Mouse (Mus musculus): Measurements from ENCODE around the gene Krtap9-1.

DNA sequence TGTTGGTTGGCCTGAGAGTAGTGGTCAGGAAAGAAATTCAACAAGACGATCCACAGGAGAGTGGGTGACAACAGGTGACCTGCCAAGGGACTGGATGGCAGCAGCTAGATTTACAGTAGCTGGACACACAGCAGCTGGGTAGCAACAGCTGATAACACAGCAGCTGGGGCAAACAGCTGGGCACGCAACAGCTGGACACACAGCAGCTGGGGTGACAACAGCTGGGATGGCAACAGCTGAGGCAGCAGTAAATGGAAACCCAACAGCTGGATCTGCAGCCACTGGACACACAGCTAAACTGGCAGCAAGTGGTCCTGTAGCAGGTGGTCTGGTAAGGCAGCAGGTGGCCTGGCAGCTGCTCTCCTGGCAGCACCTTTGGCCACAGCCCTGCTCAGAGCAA is 26.4 kb upstream of the Krtap9-1 start:
- TF ChIP-seq POLR2A (IDR thresholded peaks at IDR 0.05; ENCODE audit: extremely low read depth, insufficient read depth, low read length) (no peak), CTCF (IDR thresholded peaks at IDR 0.05; ENCODE audit: low read depth, low read length) (no peak)

All from liver, adult 2 months (tissue).